Mouse (Mus musculus): Measurements from ENCODE around the gene Adgrl3. TPM values are rescaled to one million over a fixed set of nuclear protein-coding genes. Genes with fewer than 3 reads are reported as not detected.

Gene Adgrl3
- polyA plus RNA-seq, 1 experiment from 2014 or later: 9.4 TPM

DNA sequence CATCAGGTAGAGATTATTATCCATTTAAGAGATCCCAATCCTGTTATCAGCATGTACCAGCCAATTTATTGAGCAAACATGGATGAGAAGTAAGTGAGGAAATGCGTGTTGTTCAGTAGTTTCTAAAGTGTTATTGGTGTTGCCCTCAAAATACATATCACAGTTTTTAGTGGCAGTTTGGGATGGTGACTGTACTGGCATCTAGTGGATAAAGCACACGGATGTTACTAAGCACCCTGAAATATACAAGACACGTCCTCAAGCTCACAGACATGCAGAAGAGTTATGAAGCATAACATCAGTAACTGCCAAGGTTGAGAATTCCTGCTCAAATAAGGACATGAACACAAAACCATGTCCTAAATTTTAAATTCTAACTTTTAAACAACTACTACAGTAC lies 601.8 kb downstream of the Adgrl3 start:
- no peak overlapping the region for H3K27ac ChIP-seq
- H3K36me3 ChIP-seq (replicated peaks): no peaks in the 10 kb centered on the region
- WGBS: 84% methylated on average over 3 of the region's 3 CpGs
- H3K9me3 ChIP-seq: no peaks in the 10 kb centered on the region
- DNase-seq (ENCODE audit: extremely low spot score, low spot score): no peak
- H3K4me3 ChIP-seq: no peak overlapping the region
- H3K4me1 ChIP-seq: peaks cover 3% of the 10 kb centered on the region; the same call in 1 of the 2 replicates
- no peaks in the 10 kb centered on the region for H3K27me3 ChIP-seq (ENCODE audit: poor library complexity, severe bottlenecking)

DNA sequence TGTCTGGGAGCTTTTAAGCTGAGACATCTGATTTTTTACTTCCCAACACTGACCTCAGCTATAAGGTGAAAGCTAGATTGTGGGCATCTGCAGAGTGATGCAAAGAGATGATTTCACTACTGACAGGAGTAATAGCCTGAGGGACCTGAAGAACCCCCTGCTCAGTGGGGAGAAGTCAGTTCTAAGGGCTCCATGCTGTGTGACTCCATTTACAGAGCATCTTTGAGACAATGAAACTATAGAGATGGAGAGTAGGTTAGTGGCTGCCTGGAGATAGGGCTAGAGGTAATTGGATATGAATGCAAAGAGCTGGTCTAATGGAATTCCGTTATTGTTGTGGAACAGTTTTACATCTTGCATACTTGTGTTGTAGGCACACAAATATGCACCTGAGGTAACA lies 603.9 kb downstream of the Adgrl3 start:
- H3K27ac ChIP-seq: no peak overlapping the region
- no peaks in the 10 kb centered on the region for H3K27me3 ChIP-seq (ENCODE audit: poor library complexity, severe bottlenecking)
- H3K9me3 ChIP-seq: no peaks in the 10 kb centered on the region
- no peaks in the 10 kb centered on the region for H3K36me3 ChIP-seq (replicated peaks)
- no peak for DNase-seq (ENCODE audit: extremely low spot score, low spot score)
- WGBS: 5% methylated on average over 1 of the region's 1 CpGs
- no peak overlapping the region for H3K4me3 ChIP-seq
- peaks cover 3% of the 10 kb centered on the region; the same call in 1 of the 2 replicates for H3K4me1 ChIP-seq

DNA sequence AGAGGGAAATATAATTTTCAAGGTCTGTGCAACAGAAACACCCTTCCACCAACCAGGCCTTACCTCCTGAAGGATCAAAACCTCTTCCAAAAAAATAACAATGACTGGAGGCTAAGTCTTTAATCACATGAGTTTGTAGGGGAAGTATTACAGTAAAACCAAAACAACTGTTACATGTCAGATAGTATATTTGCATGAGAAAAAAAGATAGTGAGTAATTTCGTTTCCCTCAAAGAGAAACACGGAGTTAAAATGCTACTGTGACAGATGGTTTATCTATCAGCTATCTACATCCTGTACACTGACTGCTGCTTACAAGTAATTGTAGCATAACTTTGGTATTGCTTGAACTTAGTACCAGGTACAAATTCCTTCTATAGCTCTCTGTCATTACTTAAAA lies 616.2 kb downstream of the Adgrl3 start:
- 89% methylated on average over 2 of the region's 2 CpGs for WGBS
- H3K27ac ChIP-seq: no peak overlapping the region
- no peaks in the 10 kb centered on the region for H3K9me3 ChIP-seq
- no peak for DNase-seq (ENCODE audit: extremely low spot score, low spot score)
- H3K36me3 ChIP-seq (replicated peaks): no peaks in the 10 kb centered on the region
- no peaks in the 10 kb centered on the region for H3K4me1 ChIP-seq
- no peaks in the 10 kb centered on the region for H3K27me3 ChIP-seq (ENCODE audit: poor library complexity, severe bottlenecking)
- no peak overlapping the region for H3K4me3 ChIP-seq

GRCm38 (mm10) chr5:81638422-81638821 lies 618.5 kb downstream of the Adgrl3 start:
- H3K4me1 ChIP-seq: no peaks in the 10 kb centered on the region; the same call in 1 of the 2 replicates
- H3K27ac ChIP-seq: no peak overlapping the region
- H3K36me3 ChIP-seq (replicated peaks): no peaks in the 10 kb centered on the region
- no peaks in the 10 kb centered on the region for H3K9me3 ChIP-seq
- WGBS: 87% methylated on average over 2 of the region's 2 CpGs
- no peaks in the 10 kb centered on the region for H3K27me3 ChIP-seq (ENCODE audit: poor library complexity, severe bottlenecking)
- DNase-seq (ENCODE audit: extremely low spot score, low spot score): no peak
- H3K4me3 ChIP-seq: no peak overlapping the region

DNA sequence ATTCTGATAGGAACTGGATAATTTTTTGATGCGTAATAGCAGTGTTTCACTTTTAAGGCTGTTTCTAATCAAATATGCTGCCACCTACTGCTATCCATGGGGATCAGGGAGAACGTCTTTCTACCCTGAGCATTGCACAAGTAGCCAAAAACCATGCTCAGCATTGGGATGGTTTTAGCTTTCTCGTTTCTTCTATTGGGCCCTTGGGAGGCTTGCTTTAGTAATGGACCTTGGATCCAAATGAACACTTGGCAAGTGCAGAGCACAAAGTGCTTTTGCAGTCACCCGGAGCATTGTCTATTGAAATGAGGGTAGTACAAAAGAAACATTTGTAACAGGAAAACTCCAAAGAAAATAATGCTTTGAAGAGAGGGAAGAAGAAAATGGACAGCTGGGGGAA lies 620.2 kb downstream of the Adgrl3 start:
- Histone ChIP-seq H3K4me3 (no peak overlapping the region), H3K27ac (no peak overlapping the region), H3K4me1 (no peaks in the 10 kb centered on the region; the same call in 1 of the 2 replicates), H3K36me3 (replicated peaks) (no peaks in the 10 kb centered on the region), H3K9me3 (no peaks in the 10 kb centered on the region), H3K27me3 (ENCODE audit: poor library complexity, severe bottlenecking) (no peaks in the 10 kb centered on the region)
- whole genome bisulfite sequencing: 72% methylated on average over 4 of the region's 4 CpGs
- DNase-seq (ENCODE audit: extremely low spot score, low spot score): no peak

- Histone ChIP-seq H3K27me3 (ENCODE audit: poor library complexity, severe bottlenecking) (no peaks in the 10 kb centered on the region), H3K4me3 (no peak overlapping the region), H3K4me1 (peaks cover 12% of the 10 kb centered on the region), H3K9me3 (peaks cover 2% of the 10 kb centered on the region; the same call in 1 of the 2 replicates), H3K36me3 (replicated peaks) (no peaks in the 10 kb centered on the region), H3K27ac (no peak overlapping the region)
- WGBS: 96% methylated on average over 5 of the region's 5 CpGs
- no peak for DNase-seq (ENCODE audit: extremely low spot score, low spot score)
Measured at GRCm38 (mm10) chr5:81645557-81645956, 625.6 kb downstream of the Adgrl3 start.

GRCm38 (mm10) chr5:81653941-81654340 lies 634.0 kb downstream of the Adgrl3 start:
- Histone ChIP-seq H3K27ac (no peak overlapping the region), H3K36me3 (replicated peaks) (no peaks in the 10 kb centered on the region), H3K4me3 (no peak overlapping the region), H3K9me3 (no peaks in the 10 kb centered on the region), H3K27me3 (ENCODE audit: poor library complexity, severe bottlenecking) (peaks cover 6% of the 10 kb centered on the region; the same call in 1 of the 2 replicates), H3K4me1 (peaks cover 12% of the 10 kb centered on the region)
- DNase-seq (ENCODE audit: extremely low spot score, low spot score): no peak
- WGBS: 51% methylated on average over 2 of the region's 2 CpGs

DNA sequence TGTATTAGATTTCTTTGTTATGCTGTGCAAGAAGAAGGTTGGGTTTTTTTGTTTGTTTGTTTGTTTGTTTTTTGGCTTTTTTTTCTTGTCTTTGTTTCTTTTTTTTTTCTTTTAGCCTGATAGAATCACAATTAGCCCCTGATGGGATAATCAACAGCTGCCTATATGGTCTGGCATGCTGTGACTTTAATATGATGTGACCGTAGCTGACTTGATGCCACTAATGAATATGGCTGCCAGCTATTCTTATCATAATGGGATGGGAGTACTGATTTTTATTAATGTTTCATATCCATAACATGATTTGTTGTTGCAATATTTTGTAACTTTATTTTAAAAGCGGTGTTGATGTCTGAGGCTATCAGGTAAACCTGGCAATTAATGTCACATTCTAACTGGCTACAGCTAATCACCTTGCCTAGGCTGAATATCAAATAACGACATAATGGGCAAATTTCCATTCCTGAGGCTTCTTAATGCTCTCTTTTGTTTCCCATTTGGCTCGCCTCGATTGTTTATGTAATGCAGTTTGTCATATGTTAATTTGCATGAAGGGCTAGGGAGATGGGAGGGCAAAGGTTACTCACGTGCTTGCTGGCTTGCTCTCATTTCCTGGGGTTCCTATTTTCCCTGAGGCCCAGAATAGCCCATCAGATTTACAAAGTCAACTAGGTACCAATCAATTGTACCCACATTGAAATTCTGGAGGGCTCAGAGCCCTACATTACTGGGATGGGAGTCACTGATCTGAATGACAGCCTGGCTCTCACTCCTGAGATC lies 641.9 kb downstream of the Adgrl3 start:
- H3K4me3 ChIP-seq: no peak overlapping the region
- peaks cover 5% of the 10 kb centered on the region; the same call in 1 of the 2 replicates for H3K27me3 ChIP-seq (ENCODE audit: poor library complexity, severe bottlenecking)
- no peak for DNase-seq (ENCODE audit: extremely low spot score, low spot score)
- H3K36me3 ChIP-seq (replicated peaks): no peaks in the 10 kb centered on the region
- H3K9me3 ChIP-seq: peaks cover 3% of the 10 kb centered on the region
- H3K27ac ChIP-seq: no peak overlapping the region
- peaks cover 9% of the 10 kb centered on the region for H3K4me1 ChIP-seq
- WGBS: 41% methylated on average over 6 of the region's 6 CpGs

DNA sequence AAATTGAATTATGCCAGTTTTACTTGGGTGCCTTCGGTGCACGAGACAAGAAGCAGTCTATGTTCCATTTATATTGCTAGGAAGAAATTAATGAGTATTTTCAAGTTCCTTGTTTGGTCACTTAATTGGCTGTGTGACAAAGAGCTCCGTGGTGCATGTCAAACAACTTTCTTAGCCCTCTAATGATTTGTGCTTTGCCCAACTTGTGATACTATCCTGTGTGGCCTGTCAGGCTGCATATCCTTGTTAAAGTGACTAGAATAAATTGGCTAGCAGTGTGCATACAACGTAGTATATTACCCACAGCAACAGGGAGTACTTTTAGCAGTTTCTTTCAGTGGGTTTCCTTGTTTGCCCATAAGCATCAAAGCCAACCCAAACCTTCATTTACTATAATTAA lies 651.1 kb downstream of the Adgrl3 start:
- WGBS: 49% methylated on average over 4 of the region's 4 CpGs
- 0 out of 2 replicates have a peak, but pooled peaks cover 13% of the 10 kb centered on the region for H3K4me1 ChIP-seq
- DNase-seq (ENCODE audit: extremely low spot score, low spot score): no peak
- no peaks in the 10 kb centered on the region for H3K36me3 ChIP-seq (replicated peaks)
- H3K27ac ChIP-seq: no peak overlapping the region
- H3K9me3 ChIP-seq: peaks cover 5% of the 10 kb centered on the region
- peaks cover 78% of the 10 kb centered on the region for H3K27me3 ChIP-seq (ENCODE audit: poor library complexity, severe bottlenecking)
- H3K4me3 ChIP-seq: no peak overlapping the region

- no peak for DNase-seq (ENCODE audit: extremely low spot score, low spot score)
- H3K27me3 ChIP-seq (ENCODE audit: poor library complexity, severe bottlenecking): peaks cover 69% of the 10 kb centered on the region
- 0 out of 2 replicates have a peak, but pooled peaks cover 13% of the 10 kb centered on the region for H3K4me1 ChIP-seq
- H3K9me3 ChIP-seq: no peaks in the 10 kb centered on the region
- no peak overlapping the region for H3K27ac ChIP-seq
- no peaks in the 10 kb centered on the region for H3K36me3 ChIP-seq (replicated peaks)
- WGBS: 74% methylated on average over 4 of the region's 4 CpGs
- H3K4me3 ChIP-seq: no peak overlapping the region
Measured at GRCm38 (mm10) chr5:81674275-81674974, 654.5 kb downstream of the Adgrl3 start.

GRCm38 (mm10) chr5:81674975-81675371 lies 655.0 kb downstream of the Adgrl3 start:
- Histone ChIP-seq H3K27ac (no peak overlapping the region), H3K27me3 (ENCODE audit: poor library complexity, severe bottlenecking) (peaks cover 64% of the 10 kb centered on the region), H3K36me3 (replicated peaks) (no peaks in the 10 kb centered on the region), H3K9me3 (no peaks in the 10 kb centered on the region), H3K4me1 (0 out of 2 replicates have a peak, but pooled peaks cover 13% of the 10 kb centered on the region), H3K4me3 (no peak overlapping the region)
- DNase-seq (ENCODE audit: extremely low spot score, low spot score): no peak
- whole genome bisulfite sequencing: 77% methylated on average over 1 of the region's 1 CpGs

DNA sequence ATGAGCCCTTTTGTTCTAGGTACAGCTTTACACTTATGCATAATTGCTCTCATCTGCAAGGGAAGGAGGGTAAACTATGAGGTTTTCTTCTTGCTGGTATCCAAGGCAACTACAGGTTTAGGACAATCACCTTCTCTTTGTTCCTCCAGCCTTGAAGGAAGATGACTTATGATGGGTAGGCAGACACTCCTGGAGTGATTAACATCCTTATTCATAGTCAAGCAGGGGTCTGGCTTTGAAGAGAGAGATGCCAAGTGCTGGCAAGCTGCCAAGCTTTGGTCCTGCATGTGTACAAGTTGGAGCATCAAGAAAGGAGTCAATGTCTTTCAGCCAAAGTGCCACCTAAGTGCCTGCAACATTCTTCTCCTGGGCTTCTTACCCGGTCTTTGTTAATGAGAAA lies 657.0 kb downstream of the Adgrl3 start:
- H3K27ac ChIP-seq: no peak overlapping the region
- H3K4me3 ChIP-seq: no peak overlapping the region
- no peaks in the 10 kb centered on the region for H3K36me3 ChIP-seq (replicated peaks)
- H3K27me3 ChIP-seq (ENCODE audit: poor library complexity, severe bottlenecking): peaks cover 51% of the 10 kb centered on the region
- no peaks in the 10 kb centered on the region for H3K9me3 ChIP-seq
- no peaks in the 10 kb centered on the region for H3K4me1 ChIP-seq
- WGBS: 93% methylated on average over 1 of the region's 1 CpGs
- DNase-seq (ENCODE audit: extremely low spot score, low spot score): no peak

DNA sequence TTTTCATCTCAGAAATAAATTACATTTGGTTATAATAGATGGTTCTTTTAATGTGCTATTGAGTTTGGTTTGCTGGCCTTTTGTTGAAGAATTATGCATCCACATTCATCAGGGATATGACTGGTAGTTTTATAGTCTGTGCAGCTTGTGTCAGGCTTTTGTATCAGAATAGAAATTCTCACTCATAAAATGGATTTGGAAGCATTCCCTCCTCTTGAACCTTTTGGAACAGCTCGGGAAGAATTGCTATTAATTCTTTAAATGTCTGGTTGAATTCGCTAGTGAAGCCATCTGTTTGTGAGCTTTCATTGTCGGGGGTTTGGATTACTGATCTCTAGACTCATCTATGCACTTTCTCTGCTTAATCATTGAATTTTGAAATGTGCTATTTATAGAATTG lies 666.3 kb downstream of the Adgrl3 start:
- Histone ChIP-seq H3K27me3 (ENCODE audit: poor library complexity, severe bottlenecking) (no peaks in the 10 kb centered on the region), H3K4me3 (no peak overlapping the region), H3K4me1 (no peaks in the 10 kb centered on the region), H3K36me3 (replicated peaks) (no peaks in the 10 kb centered on the region), H3K9me3 (no peaks in the 10 kb centered on the region), H3K27ac (no peak overlapping the region)
- no peak for DNase-seq (ENCODE audit: extremely low spot score, low spot score)
- 85% methylated on average over 3 of the region's 3 CpGs for WGBS

Data from forebrain, embryonic 10.5 days (tissue).